Mouse (Mus musculus): Measurements from ENCODE around the gene Wdr61. TPM values are rescaled to one million over a fixed set of nuclear protein-coding genes. Genes with fewer than 3 reads are reported as not detected.
"Not testable (repeated sequence)": the region's sequence is repeated elsewhere in the genome, so short reads cannot be mapped to it uniquely, and the experiment has no call there.

Wdr61 gene
- polyA plus RNA-seq, 1 experiment from 2014 or later = 93.2 TPM

GRCm38 (mm10) chr9:54699345-54700173 lies 34.8 kb downstream of the Wdr61 start:
- Histone ChIP-seq H3K4me3 (peak overlapping the region; percentile 72), H3K9me3 (replicated peaks) (no peaks in the 10 kb centered on the region), H3K27ac (peak overlapping the region; percentile 89), H3K9ac (peak overlapping the region; percentile 77), H3K27me3 (no peaks in the 10 kb centered on the region; the same call in 1 of the 2 replicates), H3K4me2 (peak overlapping the region; percentile 85), H3K36me3 (no peaks in the 10 kb centered on the region), H3K4me1 (replicated peaks) (peaks cover 42% of the 10 kb centered on the region)
- ATAC-seq (replicated peaks; ENCODE audit: insufficient number of reproducible peaks, insufficient read depth, low FRiP score, low read depth) = peak; percentile 58
- under 1% methylated on average over 91 of the region's 92 CpGs for WGBS

GRCm38 (mm10) chr9:54699087-54699344 lies 35.3 kb downstream of the Wdr61 start:
- ATAC-seq (replicated peaks; ENCODE audit: insufficient number of reproducible peaks, insufficient read depth, low FRiP score, low read depth) = peak; percentile 15; the same call in 1 of the 2 replicates
- 5% methylated on average over 27 of the region's 27 CpGs for WGBS

GRCm38 (mm10) chr9:54698318-54699086 lies 35.8 kb downstream of the Wdr61 start, which contains the start of gene Dnaja4:
TSS of gene Dnaja4 (plus strand) at chr9:54698873.
- WGBS = 56% methylated on average over 17 of the region's 17 CpGs
- Histone ChIP-seq H3K4me3 (peak within 1 kb of the TSS; percentile 72), H3K27me3 (no peaks in the 10 kb centered on the region; the same call in 1 of the 2 replicates), H3K4me1 (replicated peaks) (peaks cover 32% of the 10 kb centered on the region), H3K9ac (peak within 1 kb of the TSS; percentile 77), H3K9me3 (replicated peaks) (no peaks in the 10 kb centered on the region), H3K27ac (peak within 1 kb of the TSS; percentile 89), H3K36me3 (no peaks in the 10 kb centered on the region), H3K4me2 (peak within 1 kb of the TSS; percentile 85)
- peak; percentile 7; the same call in 1 of the 2 replicates for ATAC-seq (replicated peaks; ENCODE audit: insufficient number of reproducible peaks, insufficient read depth, low FRiP score, low read depth)

More at GRCm38 (mm10) chr9:54699087-54699344, 35.3 kb downstream of the Wdr61 start:
- Histone ChIP-seq H3K4me3 (peak overlapping the region; percentile 72), H3K27me3 (no peaks in the 10 kb centered on the region; the same call in 1 of the 2 replicates), H3K27ac (peak overlapping the region; percentile 89), H3K36me3 (no peaks in the 10 kb centered on the region), H3K9ac (peak overlapping the region; percentile 77), H3K4me1 (replicated peaks) (peaks cover 37% of the 10 kb centered on the region), H3K9me3 (replicated peaks) (no peaks in the 10 kb centered on the region), H3K4me2 (peak overlapping the region; percentile 85)

GRCm38 (mm10) chr9:54691241-54691805 lies 43.0 kb downstream of the Wdr61 start:
- not testable (repeated sequence) for H3K36me3 ChIP-seq; H3K27me3 ChIP-seq; H3K9me3 ChIP-seq (replicated peaks); H3K27ac ChIP-seq; H3K4me1 ChIP-seq (replicated peaks)
- Histone ChIP-seq H3K9ac (peak overlapping the region; percentile 24; the same call in 1 of the 2 replicates), H3K4me3 (peak overlapping the region; percentile 42), H3K4me2 (peak overlapping the region; percentile 69)
- WGBS = 4% methylated on average over 31 of the region's 31 CpGs
- ATAC-seq (replicated peaks; ENCODE audit: insufficient number of reproducible peaks, insufficient read depth, low FRiP score, low read depth) = 0 out of 2 replicates have a peak, but pooled peaks have one; percentile 22

- not testable (repeated sequence) for ATAC-seq (replicated peaks; ENCODE audit: insufficient number of reproducible peaks, insufficient read depth, low FRiP score, low read depth); H3K27me3 ChIP-seq; H3K27ac ChIP-seq; H3K9me3 ChIP-seq (replicated peaks); H3K4me2 ChIP-seq; H3K4me3 ChIP-seq; H3K9ac ChIP-seq; H3K4me1 ChIP-seq (replicated peaks); H3K36me3 ChIP-seq
- WGBS = 85% methylated on average over 2 of the region's 2 CpGs
Observed at GRCm38 (mm10) chr9:54690697-54691096, 43.6 kb downstream of the Wdr61 start.

GRCm38 (mm10) chr9:54689446-54689845 lies 44.9 kb downstream of the Wdr61 start:
- Histone ChIP-seq H3K9ac (no peak overlapping the region), H3K4me3 (no peak overlapping the region), H3K27me3 (peaks cover 6% of the 10 kb centered on the region), H3K9me3 (replicated peaks) (no peaks in the 10 kb centered on the region), H3K4me1 (replicated peaks) (no peaks in the 10 kb centered on the region), H3K27ac (no peak overlapping the region), H3K36me3 (no peaks in the 10 kb centered on the region), H3K4me2 (no peak overlapping the region)
- 60% methylated on average over 8 of the region's 8 CpGs for WGBS
- ATAC-seq (replicated peaks; ENCODE audit: insufficient number of reproducible peaks, insufficient read depth, low FRiP score, low read depth) = no peak

GRCm38 (mm10) chr9:54687246-54688236 lies 46.8 kb downstream of the Wdr61 start:
- Histone ChIP-seq H3K9me3 (replicated peaks) (no peaks in the 10 kb centered on the region), H3K27ac (no peak overlapping the region), H3K4me3 (no peak overlapping the region), H3K4me2 (no peak overlapping the region), H3K4me1 (replicated peaks) (no peaks in the 10 kb centered on the region), H3K27me3 (peaks cover 4% of the 10 kb centered on the region), H3K36me3 (no peaks in the 10 kb centered on the region), H3K9ac (no peak overlapping the region)
- 61% methylated on average over 14 of the region's 14 CpGs for WGBS
- no peak for ATAC-seq (replicated peaks; ENCODE audit: insufficient number of reproducible peaks, insufficient read depth, low FRiP score, low read depth)

- Histone ChIP-seq H3K27ac (no peak overlapping the region), H3K4me1 (replicated peaks) (peaks cover 5% of the 10 kb centered on the region; the same call in 1 of the 2 replicates), H3K36me3 (no peaks in the 10 kb centered on the region), H3K9ac (no peak overlapping the region), H3K27me3 (no peaks in the 10 kb centered on the region), H3K4me3 (no peak overlapping the region), H3K4me2 (no peak overlapping the region), H3K9me3 (replicated peaks) (no peaks in the 10 kb centered on the region)
- ATAC-seq (replicated peaks; ENCODE audit: insufficient number of reproducible peaks, insufficient read depth, low FRiP score, low read depth) = no peak
- 60% methylated on average over 7 of the region's 7 CpGs for WGBS
Observed at GRCm38 (mm10) chr9:54683814-54684605, 50.3 kb downstream of the Wdr61 start.

GRCm38 (mm10) chr9:54682846-54683245 lies 51.5 kb downstream of the Wdr61 start:
- Histone ChIP-seq H3K4me2 (no peak overlapping the region), H3K9ac (no peak overlapping the region), H3K9me3 (replicated peaks) (no peaks in the 10 kb centered on the region), H3K27me3 (no peaks in the 10 kb centered on the region), H3K27ac (no peak overlapping the region), H3K4me3 (no peak overlapping the region), H3K4me1 (replicated peaks) (peaks cover 5% of the 10 kb centered on the region; the same call in 1 of the 2 replicates), H3K36me3 (no peaks in the 10 kb centered on the region)
- ATAC-seq (replicated peaks; ENCODE audit: insufficient number of reproducible peaks, insufficient read depth, low FRiP score, low read depth) = no peak
- WGBS = 67% methylated on average over 4 of the region's 4 CpGs

GRCm38 (mm10) chr9:54676531-54676986 lies 57.8 kb downstream of the Wdr61 start:
- H3K9ac ChIP-seq = peak overlapping the region; percentile 37; the same call in 1 of the 2 replicates
- H3K4me3 ChIP-seq = peak overlapping the region; percentile 39
- peak overlapping the region; percentile 64 for H3K4me2 ChIP-seq
- 0 out of 2 replicates have a peak, but pooled peaks have one; percentile 23 for ATAC-seq (replicated peaks; ENCODE audit: insufficient number of reproducible peaks, insufficient read depth, low FRiP score, low read depth)
- WGBS = 1% methylated on average over 14 of the region's 14 CpGs
- H3K36me3 ChIP-seq = no peaks in the 10 kb centered on the region
- H3K27me3 ChIP-seq = peaks cover 3% of the 10 kb centered on the region; the same call in 1 of the 2 replicates
- H3K9me3 ChIP-seq (replicated peaks) = no peaks in the 10 kb centered on the region
- H3K27ac ChIP-seq = no peak overlapping the region
- peaks cover 5% of the 10 kb centered on the region; the same call in 1 of the 2 replicates for H3K4me1 ChIP-seq (replicated peaks)
